Mouse (Mus musculus) heart, embryonic 12.5 days (tissue): ENCODE results near the gene Hbb-bh1. TPM values are rescaled to one million over a fixed set of nuclear protein-coding genes. Genes with fewer than 3 reads are reported as not detected.
"Not testable (repeated sequence)": the region's sequence is repeated elsewhere in the genome, so short reads cannot be mapped to it uniquely, and the experiment has no call there.

Experiments used
- ATAC-seq: fragments of 200-750 bp; cut with Nextera tagmentation; 2 replicates; pipeline ENCODE4 v1.8.0; 2017; ENCODE audit warnings: moderate TSS enrichment, moderate library complexity; ENCODE audit not compliant: insufficient number of reproducible peaks, low FRiP score
- H3K27ac ChIP-seq: fragments of 300-500 bp; sonication (generic); 2 replicates; pipeline ENCODE4 v1.5.1; 2016; ENCODE audit warnings: mild to moderate bottlenecking, moderate library complexity; ENCODE audit not compliant: poor library complexity, severe bottlenecking
- H3K27me3 ChIP-seq: fragments of 300-500 bp; sonication (generic); replicated peaks from 2 replicates; pipeline ENCODE4 v1.6.1; 2016; ENCODE audit warnings: mild to moderate bottlenecking, moderate library complexity
- H3K36me3 ChIP-seq: fragments of 300-500 bp; sonication (generic); 2 replicates; pipeline ENCODE4 v1.6.1; 2016; ENCODE audit warnings: mild to moderate bottlenecking, moderate library complexity
- H3K4me1 ChIP-seq: fragments of 300-500 bp; sonication (generic); replicated peaks from 2 replicates; pipeline ENCODE4 v1.6.1; 2016; ENCODE audit warnings: mild to moderate bottlenecking
- H3K4me2 ChIP-seq: fragments of 300-500 bp; sonication (generic); 2 replicates; pipeline ENCODE4 v1.6.1; 2016; ENCODE audit warnings: mild to moderate bottlenecking, moderate library complexity
- H3K4me3 ChIP-seq: fragments of 300-500 bp; sonication (generic); 2 replicates; pipeline ENCODE4 v1.5.1; 2016; ENCODE audit warnings: mild to moderate bottlenecking
- H3K9ac ChIP-seq: fragments of 300-500 bp; sonication (generic); 2 replicates; pipeline ENCODE4 v1.6.1; 2016; ENCODE audit warnings: mild to moderate bottlenecking, moderate library complexity
- H3K9me3 ChIP-seq: fragments of 300-500 bp; sonication (generic); replicated peaks from 2 replicates; pipeline ENCODE4 v1.6.1; 2016; ENCODE audit warnings: mild to moderate bottlenecking, moderate library complexity
- WGBS: fragments of 180-500 bp; shearing (Covaris S2); methylation state at CpG from one replicate; pipeline ENCODE4 v1.1.7; 2016; 5-methylcytosine and 5-hydroxymethylcytosine counted together
- polyA plus RNA-seq: library from polyadenylated mRNA; unstranded; fragments of >200 nt; fragmentation: Nextera tagmentation; extraction: Ambion mirVana; gene quantifications from 2 replicates; pipeline ENCODE4 v1.2.1, GENCODE M21; 2016

Gene Hbb-bh1
- polyA plus RNA-seq, 1 experiment from 2014 or later, result 2,280 TPM

DNA sequence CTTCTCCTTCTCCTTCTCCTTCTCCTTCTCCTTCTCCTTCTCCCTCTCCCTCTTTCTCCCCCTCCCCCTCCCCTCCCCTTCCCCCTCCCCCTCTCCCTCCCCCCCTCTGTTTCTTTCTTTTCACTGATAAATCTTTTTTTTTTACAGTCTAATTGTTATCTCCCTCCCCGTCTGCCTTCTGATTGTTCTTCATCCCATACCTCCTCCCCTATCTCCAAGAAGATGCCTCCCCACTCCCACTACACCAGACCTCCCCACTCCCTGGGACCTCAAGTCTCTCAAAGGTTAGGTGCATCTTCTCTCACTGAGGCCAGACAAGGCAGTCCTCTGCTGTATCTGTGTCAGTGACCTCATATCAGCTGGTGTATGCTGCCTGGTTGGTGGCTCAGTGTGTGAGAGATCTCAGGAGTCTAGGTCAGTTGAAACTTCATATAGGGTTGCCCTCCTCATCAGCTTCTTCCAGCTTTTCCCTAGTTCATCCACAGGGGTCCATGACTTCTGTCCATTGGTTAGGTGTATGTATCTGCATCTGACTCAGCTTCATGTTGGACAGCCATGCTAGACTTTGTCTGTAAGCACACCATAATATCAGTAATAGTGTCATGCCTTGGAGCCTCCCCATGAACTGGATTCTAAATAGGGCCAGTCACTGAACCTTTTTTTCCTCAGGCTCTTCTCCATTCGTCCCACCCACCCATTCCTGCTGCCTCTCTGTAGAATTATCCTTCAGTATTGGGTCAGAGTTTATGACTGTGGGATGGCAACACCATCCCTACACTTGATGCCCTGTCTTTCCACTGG lies 1.8 kb upstream of the Hbb-bh1 start:
- ATAC-seq, result peak; percentile 17; the same call in 1 of the 2 replicates

DNA sequence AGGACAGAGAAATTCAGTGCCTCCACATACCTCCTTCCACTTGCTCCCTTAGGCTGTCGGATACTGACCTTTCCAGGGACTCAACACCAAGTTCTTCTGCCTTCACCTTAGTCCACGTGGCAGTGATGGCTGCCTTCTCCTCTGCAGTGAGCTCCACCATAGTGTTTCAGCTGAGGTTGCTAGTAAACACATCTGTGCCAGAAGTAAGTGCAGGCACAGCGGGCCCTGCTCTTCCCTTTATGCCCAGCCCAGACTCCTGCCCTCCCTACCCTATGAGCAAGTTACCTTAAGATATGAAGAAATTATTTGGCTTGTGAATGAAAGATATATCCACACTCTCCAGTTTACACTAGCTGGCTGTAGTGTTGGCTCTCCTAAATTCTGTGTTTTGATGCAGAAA lies 2.7 kb downstream of the Hbb-bh1 start, which contains the start of gene Hbb-bh2:
Hbb-bh2 (minus strand) TSS at position 253 of the 400 bp plus-strand sequence.
- Histone ChIP-seq H3K4me2 (no peak within 1 kb of the TSS; the same call in 1 of the 2 replicates), H3K36me3 (no peaks in the 10 kb centered on the region), H3K4me3 (no peak within 1 kb of the TSS), H3K4me1 (no peaks in the 10 kb centered on the region), H3K9me3 (no peaks in the 10 kb centered on the region), H3K27ac (no peak within 1 kb of the TSS), H3K27me3 (no peaks in the 10 kb centered on the region), H3K9ac (no peak within 1 kb of the TSS)
- ATAC-seq, result peak; percentile 66
- WGBS, result 58% methylated on average over 3 of the region's 3 CpGs

More for the DNA sequence above, 1.8 kb upstream of the Hbb-bh1 start:
- Histone ChIP-seq H3K4me1 (no peaks in the 10 kb centered on the region), H3K9ac (no peak overlapping the region), H3K4me2 (no peak overlapping the region; the same call in 1 of the 2 replicates), H3K9me3 (no peaks in the 10 kb centered on the region), H3K36me3 (no peaks in the 10 kb centered on the region), H3K27ac (no peak overlapping the region), H3K4me3 (no peak overlapping the region), H3K27me3 (no peaks in the 10 kb centered on the region)
- 25% methylated on average over 2 of the region's 2 CpGs for WGBS

DNA sequence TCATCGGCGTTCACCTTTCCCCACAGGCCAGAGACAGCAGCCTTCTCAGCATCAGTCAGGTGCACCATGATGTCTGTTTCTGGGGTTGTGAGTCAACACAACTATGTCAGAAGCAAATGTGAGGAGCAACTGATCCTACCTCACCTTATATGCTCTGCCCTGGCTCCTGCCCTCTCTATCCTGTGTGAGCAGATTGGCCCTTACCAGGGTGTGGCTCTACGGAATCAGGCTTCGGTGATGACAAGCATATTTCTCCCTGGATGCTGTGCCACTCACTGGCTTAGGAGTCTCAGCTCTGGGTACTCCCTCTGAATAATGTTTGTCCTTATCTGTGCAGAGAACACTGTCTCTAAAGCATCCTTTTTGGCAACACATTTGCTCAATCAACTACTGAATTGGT lies 15.2 kb downstream of the Hbb-bh1 start, which contains the start of gene Hbb-bs:
Hbb-bs (minus strand) TSS at position 289 of the 400 bp plus-strand sequence.
- Histone ChIP-seq H3K36me3 (no peaks in the 10 kb centered on the region), H3K4me1 (no peaks in the 10 kb centered on the region), H3K27me3 (no peaks in the 10 kb centered on the region), H3K9me3 (no peaks in the 10 kb centered on the region), H3K9ac (no peak within 1 kb of the TSS), H3K4me2 (no peak within 1 kb of the TSS), H3K4me3 (no peak within 1 kb of the TSS), H3K27ac (no peak within 1 kb of the TSS)
- WGBS, result 80% methylated on average over 4 of the region's 4 CpGs
- ATAC-seq, result peak; percentile 90

DNA sequence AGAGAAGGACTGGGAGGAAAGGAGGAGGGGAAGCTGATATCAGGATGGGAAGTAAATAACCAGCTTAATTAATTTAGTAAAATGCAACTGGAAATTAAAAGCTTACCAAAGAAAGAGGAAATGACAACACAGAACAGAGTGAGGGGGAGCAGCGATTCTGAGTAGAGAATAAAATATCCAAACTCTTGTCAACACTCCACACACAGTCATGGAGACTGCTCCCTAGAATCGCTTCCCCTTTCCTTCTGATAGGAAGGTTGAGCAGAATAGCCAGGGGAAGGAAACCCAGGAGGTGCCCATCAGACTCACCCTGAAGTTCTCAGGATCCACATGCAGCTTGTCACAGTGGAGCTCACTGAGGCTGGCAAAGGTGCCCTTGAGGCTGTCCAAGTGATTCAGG lies 15.8 kb downstream of the Hbb-bh1 start:
- ATAC-seq, result peak; percentile 27; the same call in 1 of the 2 replicates
- WGBS, result no CpG with 5 or more reads among the region's 2 CpGs
- not testable (repeated sequence) for H3K9me3 ChIP-seq

DNA sequence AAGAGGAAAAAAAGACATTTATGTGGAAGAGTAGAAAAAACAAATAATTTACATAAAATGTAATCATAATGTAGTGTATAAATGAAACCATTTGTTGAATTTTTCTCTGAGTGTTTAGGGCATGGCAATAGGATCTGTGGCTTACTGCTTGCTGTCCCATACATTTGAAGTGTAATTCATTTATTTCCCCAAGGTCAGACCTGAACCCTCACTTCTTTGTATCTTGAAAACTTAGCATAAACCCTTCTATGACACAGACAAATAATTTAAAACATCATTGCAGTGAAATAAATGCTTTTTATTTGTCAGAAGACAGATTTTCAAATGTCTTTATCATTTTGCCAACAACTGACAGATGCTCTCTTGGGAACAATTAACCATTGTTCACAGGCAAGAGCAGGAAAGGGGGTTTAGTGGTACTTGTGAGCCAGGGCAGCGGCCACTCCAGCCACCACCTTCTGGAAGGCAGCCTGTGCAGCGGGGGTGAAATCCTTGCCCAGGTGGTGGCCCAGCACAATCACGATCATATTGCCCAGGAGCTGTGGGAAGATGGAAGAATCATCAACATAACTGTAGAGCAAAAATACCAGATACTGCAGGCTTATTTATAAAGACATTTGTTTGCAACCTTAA lies 16.6 kb downstream of the Hbb-bh1 start:
- Histone ChIP-seq H3K4me3 (no peak overlapping the region), H3K27me3 (no peaks in the 10 kb centered on the region), H3K9me3 (no peaks in the 10 kb centered on the region), H3K4me2 (no peak overlapping the region), H3K27ac (no peak overlapping the region), H3K4me1 (no peaks in the 10 kb centered on the region), H3K36me3 (no peaks in the 10 kb centered on the region), H3K9ac (no peak overlapping the region)
- 70% methylated on average over 3 of the region's 3 CpGs for WGBS
- ATAC-seq, result no peak; the same call in 1 of the 2 replicates

More for the DNA sequence above, 15.8 kb downstream of the Hbb-bh1 start:
- H3K27me3 ChIP-seq, H3K27ac ChIP-seq, H3K36me3 ChIP-seq, H3K4me1 ChIP-seq, H3K4me3 ChIP-seq, H3K9ac ChIP-seq, H3K4me2 ChIP-seq: not testable (repeated sequence)

- no peaks in the 10 kb centered on the region for H3K36me3 ChIP-seq
- no peak overlapping the region for H3K4me2 ChIP-seq
- no peak overlapping the region for H3K9ac ChIP-seq
- no peak overlapping the region for H3K27ac ChIP-seq
- WGBS, result 82% methylated on average over 3 of the region's 3 CpGs
- no peaks in the 10 kb centered on the region for H3K9me3 ChIP-seq
- H3K27me3 ChIP-seq, result no peaks in the 10 kb centered on the region
- no peaks in the 10 kb centered on the region for H3K4me1 ChIP-seq
- H3K4me3 ChIP-seq, result no peak overlapping the region
- peak; percentile 51; the same call in 1 of the 2 replicates for ATAC-seq
These were observed 17.3 kb downstream of the Hbb-bh1 start for GRCm38 (mm10) chr7:103825536-103826254.

DNA sequence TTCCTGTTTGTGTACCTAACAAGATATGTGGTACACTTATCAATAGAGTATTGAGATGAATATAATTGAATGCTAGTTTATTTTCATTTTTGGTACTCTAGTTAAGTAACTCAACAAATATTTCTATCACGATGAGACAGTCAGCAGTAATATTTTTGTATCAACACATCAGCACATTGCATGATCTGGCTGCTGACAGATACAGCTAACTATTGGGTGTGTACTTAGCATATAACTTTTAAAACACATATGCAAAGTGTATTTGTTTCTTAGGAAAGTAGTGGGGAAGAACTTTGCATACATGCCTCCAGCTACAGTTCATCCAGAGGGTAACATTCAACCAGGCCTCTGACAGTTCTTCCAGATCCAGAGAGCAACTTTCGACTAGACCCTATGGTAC lies 18.4 kb downstream of the Hbb-bh1 start:
- H3K4me3 ChIP-seq, result no peak overlapping the region
- 82% methylated on average over 2 of the region's 2 CpGs for WGBS
- H3K9me3 ChIP-seq, result no peaks in the 10 kb centered on the region
- H3K4me1 ChIP-seq, result no peaks in the 10 kb centered on the region
- no peak overlapping the region for H3K4me2 ChIP-seq
- H3K9ac ChIP-seq, result no peak overlapping the region
- ATAC-seq, result no peak
- H3K27ac ChIP-seq, result no peak overlapping the region
- no peaks in the 10 kb centered on the region for H3K36me3 ChIP-seq
- H3K27me3 ChIP-seq, result no peaks in the 10 kb centered on the region

DNA sequence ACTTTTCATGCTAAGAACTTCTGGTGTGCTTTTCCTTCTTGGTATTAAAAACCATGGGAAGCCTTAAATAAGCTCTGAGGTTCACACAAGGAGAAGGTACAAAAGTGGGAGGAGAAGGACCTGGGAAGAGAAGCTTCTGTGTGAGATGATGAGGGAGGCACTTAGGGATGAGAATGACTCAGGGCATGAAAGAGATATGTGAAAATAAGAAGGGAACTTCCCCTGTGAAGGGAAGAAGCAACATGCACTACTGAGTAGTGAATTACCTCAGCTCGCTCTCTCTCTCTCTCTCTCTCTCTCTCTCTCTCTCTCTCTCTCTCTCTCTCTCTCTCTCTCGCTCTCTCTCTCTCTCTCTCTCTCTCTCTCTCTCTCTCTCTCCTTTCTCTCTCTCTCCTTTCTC lies 27.9 kb downstream of the Hbb-bh1 start:
- 71% methylated on average over 1 of the region's 2 CpGs for WGBS
- not testable (repeated sequence) for H3K36me3 ChIP-seq, H3K4me3 ChIP-seq, H3K9me3 ChIP-seq, H3K4me2 ChIP-seq, H3K27ac ChIP-seq, H3K27me3 ChIP-seq, H3K9ac ChIP-seq, ATAC-seq, H3K4me1 ChIP-seq

DNA sequence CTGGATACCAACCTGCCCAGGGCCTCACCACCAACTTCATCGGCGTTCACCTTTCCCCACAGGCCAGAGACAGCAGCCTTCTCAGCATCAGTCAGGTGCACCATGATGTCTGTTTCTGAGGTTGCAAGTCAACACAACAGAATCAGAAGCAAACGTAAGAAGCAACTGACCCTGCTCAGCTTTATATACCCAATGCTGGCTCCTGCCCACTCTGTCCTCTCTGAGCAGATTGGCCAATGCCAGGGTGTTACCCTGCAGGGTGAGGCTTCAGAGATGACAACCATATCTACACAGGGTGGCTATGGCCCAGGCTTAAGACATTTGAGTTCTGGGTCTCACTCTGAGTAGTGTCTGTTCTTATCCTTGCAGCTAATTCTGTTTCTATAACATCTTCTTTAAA lies 29.2 kb downstream of the Hbb-bh1 start, which contains the start of gene Hbb-bt:
Hbb-bt (minus strand) TSS at position 231 of the 400 bp plus-strand sequence.
- Histone ChIP-seq H3K4me2 (no peak within 1 kb of the TSS), H3K9me3 (no peaks in the 10 kb centered on the region), H3K27ac (no peak within 1 kb of the TSS), H3K4me3 (no peak within 1 kb of the TSS), H3K4me1 (no peaks in the 10 kb centered on the region; the same call in 1 of the 2 replicates), H3K9ac (no peak within 1 kb of the TSS), H3K36me3 (no peaks in the 10 kb centered on the region), H3K27me3 (no peaks in the 10 kb centered on the region)
- ATAC-seq, result peak; percentile 95
- WGBS, result 82% methylated on average over 3 of the region's 3 CpGs

DNA sequence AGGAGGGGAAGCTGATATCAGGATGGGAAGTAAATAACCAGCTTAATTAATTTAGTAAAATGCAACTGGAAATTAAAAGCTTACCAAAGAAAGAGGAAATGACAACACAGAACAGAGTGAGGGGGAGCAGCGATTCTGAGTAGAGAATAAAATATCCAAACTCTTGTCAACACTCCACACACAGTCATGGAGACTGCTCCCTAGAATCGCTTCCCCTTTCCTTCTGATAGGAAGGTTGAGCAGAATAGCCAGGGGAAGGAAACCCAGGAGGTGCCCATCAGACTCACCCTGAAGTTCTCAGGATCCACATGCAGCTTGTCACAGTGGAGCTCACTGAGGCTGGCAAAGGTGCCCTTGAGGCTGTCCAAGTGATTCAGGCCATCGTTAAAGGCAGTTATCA lies 29.8 kb downstream of the Hbb-bh1 start:
- WGBS, result no CpG with 5 or more reads among the region's 3 CpGs
- H3K4me3 ChIP-seq, H3K9ac ChIP-seq, H3K4me1 ChIP-seq, H3K36me3 ChIP-seq, H3K4me2 ChIP-seq, H3K27ac ChIP-seq, H3K27me3 ChIP-seq, H3K9me3 ChIP-seq: not testable (repeated sequence)
- 0 out of 2 replicates have a peak, but pooled peaks have one; percentile 4 for ATAC-seq

DNA sequence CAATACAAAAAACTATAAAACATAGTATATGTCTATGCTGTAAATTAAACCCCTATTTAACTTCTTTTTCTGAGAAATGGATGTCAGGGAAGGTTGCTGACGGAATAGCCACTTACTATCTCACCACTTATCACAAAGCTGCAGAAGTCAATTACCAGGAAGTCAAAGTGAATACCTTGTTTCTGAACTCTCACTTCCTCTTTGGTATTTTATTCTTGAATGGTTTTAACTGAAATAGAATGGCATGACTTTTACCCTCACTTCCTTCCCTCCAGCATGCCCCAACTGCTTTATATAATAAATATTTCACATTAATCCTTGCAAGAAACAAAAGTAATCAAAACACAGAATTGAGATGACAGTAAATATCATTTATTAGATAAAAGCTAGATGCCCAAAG lies 30.8 kb downstream of the Hbb-bh1 start:
- WGBS, result 40% methylated on average over 1 of the region's 1 CpGs
- no peak for ATAC-seq
- H3K9me3 ChIP-seq, result no peaks in the 10 kb centered on the region
- H3K27me3 ChIP-seq, result no peaks in the 10 kb centered on the region
- H3K36me3 ChIP-seq, result no peaks in the 10 kb centered on the region
- no peaks in the 10 kb centered on the region; the same call in 1 of the 2 replicates for H3K4me1 ChIP-seq
- H3K4me2 ChIP-seq, result no peak overlapping the region
- H3K27ac ChIP-seq, result no peak overlapping the region
- no peak overlapping the region for H3K4me3 ChIP-seq
- no peak overlapping the region for H3K9ac ChIP-seq
